Mouse (Mus musculus): Measurements from ENCODE around the gene Grk1. TPM values are rescaled to one million over a fixed set of nuclear protein-coding genes. Genes with fewer than 3 reads are reported as not detected.

The Grk1 gene
- polyA plus RNA-seq (2015; fragmentation: Nextera tagmentation; extraction: Ambion mirVana) = 0.05 TPM in 1 of 2 replicates, not detected in the other

DNA sequence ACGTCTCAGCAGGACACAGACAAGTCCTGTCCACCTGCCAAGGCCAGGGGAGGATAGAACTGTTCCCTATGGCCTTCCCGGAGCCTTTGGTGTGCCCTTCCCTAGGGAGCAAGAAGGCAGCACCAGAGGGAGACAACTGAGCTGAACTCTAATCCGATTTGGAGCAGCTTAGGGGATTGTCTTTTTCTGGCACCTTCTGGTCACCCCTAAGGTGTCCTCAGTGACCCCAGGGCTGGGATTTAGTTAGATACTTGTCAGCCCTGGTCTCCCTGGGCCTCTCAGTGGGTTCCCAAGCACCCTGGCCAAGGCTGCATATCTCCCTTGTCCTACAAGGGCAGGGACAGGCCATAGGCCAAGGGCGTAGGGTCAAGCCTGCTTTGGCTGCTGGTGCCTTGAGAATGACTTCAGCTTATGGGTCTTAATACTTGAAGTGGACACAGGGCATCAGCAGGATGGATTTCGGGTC is at the start of gene Grk1:
Grk1 (plus strand) TSS at position 416 of the 466 bp plus-strand sequence.
- H3K27ac ChIP-seq = no peak within 1 kb of the TSS
- peaks cover 4% of the 10 kb centered on the region; the same call in 1 of the 2 replicates for H3K27me3 ChIP-seq
- no peaks in the 10 kb centered on the region for H3K9me3 ChIP-seq (replicated peaks)
- H3K9ac ChIP-seq = no peak within 1 kb of the TSS
- no peak within 1 kb of the TSS for H3K4me2 ChIP-seq
- H3K4me3 ChIP-seq = no peak within 1 kb of the TSS
- 75% methylated on average over 5 of the region's 5 CpGs for WGBS
- H3K36me3 ChIP-seq = no peaks in the 10 kb centered on the region
- no peaks in the 10 kb centered on the region for H3K4me1 ChIP-seq (replicated peaks)
- ATAC-seq (replicated peaks; ENCODE audit: insufficient number of reproducible peaks, insufficient read depth, low FRiP score, low read depth) = no peak

DNA sequence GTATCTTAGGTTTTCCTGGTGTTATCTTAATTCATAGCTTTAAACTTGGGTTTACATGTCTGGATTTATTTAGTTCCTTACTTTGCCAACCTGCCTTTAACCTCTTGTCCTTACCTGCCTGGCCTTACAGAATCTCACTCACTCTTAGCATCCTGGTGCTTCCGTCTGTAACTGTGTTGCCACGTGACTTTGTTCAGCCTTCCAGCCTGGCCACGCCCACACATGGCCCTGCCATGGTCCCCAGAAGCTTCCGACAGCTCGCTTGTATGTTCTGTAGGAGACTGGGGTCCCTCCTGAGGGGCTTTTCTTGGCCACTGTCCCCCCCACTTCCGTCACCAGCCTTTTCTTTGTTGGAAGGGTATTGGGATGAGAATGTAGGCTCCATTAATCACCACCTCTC is 48.7 kb upstream of the Grk1 start:
- WGBS = 81% methylated on average over 6 of the region's 6 CpGs
- Histone ChIP-seq H3K4me1 (replicated peaks) (no peaks in the 10 kb centered on the region; the same call in 1 of the 2 replicates), H3K9me3 (replicated peaks) (no peaks in the 10 kb centered on the region), H3K27me3 (no peaks in the 10 kb centered on the region), H3K4me2 (no peak overlapping the region), H3K9ac (no peak overlapping the region), H3K27ac (no peak overlapping the region), H3K36me3 (peaks cover 69% of the 10 kb centered on the region), H3K4me3 (no peak overlapping the region)
- ATAC-seq (replicated peaks; ENCODE audit: insufficient number of reproducible peaks, insufficient read depth, low FRiP score, low read depth) = 0 out of 2 replicates have a peak, but pooled peaks have one; percentile 8

DNA sequence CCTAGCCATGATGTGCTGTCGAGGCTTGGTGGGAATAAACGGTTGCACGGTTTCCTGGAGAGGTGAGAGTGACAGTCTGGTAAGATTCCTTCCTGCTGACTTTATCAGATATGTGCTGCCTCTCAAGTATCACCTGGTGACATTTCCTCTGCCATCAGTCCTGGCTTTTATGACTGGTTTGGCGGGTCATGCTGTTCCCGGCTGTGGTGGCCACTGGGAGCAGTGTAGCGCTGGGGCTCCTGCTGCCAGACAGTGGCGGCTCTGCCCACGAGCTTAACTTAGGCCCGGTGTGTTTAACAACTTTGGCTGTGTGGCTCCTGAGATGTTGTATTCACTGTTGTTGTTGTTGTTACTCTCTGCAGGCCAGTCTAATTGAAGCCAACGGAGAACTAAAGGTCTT is 48.2 kb upstream of the Grk1 start:
- H3K9me3 ChIP-seq (replicated peaks) = no peaks in the 10 kb centered on the region
- no peak overlapping the region for H3K4me2 ChIP-seq
- H3K4me1 ChIP-seq (replicated peaks) = no peaks in the 10 kb centered on the region; the same call in 1 of the 2 replicates
- no peak overlapping the region for H3K4me3 ChIP-seq
- WGBS = 73% methylated on average over 10 of the region's 10 CpGs
- H3K36me3 ChIP-seq = peaks cover 73% of the 10 kb centered on the region
- ATAC-seq (replicated peaks; ENCODE audit: insufficient number of reproducible peaks, insufficient read depth, low FRiP score, low read depth) = 0 out of 2 replicates have a peak, but pooled peaks have one; percentile 2
- no peak overlapping the region for H3K27ac ChIP-seq
- no peak overlapping the region for H3K9ac ChIP-seq
- H3K27me3 ChIP-seq = no peaks in the 10 kb centered on the region

DNA sequence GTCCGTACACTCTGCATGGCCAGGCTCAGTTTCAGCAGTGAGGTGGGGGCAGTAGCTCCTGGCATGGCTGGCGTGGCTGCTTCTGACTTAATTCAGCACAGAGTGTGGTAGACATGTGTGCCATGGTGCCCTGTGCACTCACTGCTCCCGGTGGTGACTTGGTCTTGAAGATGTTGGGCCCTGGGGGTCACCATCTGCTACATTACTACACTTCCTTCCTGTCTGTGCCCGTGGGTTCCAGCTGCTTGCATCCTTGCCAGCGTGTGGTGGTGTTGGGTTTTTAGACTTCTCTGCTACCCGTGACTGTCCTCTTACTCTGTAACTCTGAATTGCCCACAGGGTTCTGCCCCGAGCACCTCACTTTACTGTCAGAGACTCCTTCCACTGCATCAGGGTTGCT is 44.7 kb upstream of the Grk1 start:
- peaks cover 94% of the 10 kb centered on the region for H3K36me3 ChIP-seq
- ATAC-seq (replicated peaks; ENCODE audit: insufficient number of reproducible peaks, insufficient read depth, low FRiP score, low read depth) = no peak
- 85% methylated on average over 7 of the region's 7 CpGs for WGBS
- no peak overlapping the region for H3K4me2 ChIP-seq
- H3K4me3 ChIP-seq = no peak overlapping the region
- no peaks in the 10 kb centered on the region for H3K9me3 ChIP-seq (replicated peaks)
- H3K4me1 ChIP-seq (replicated peaks) = no peaks in the 10 kb centered on the region
- H3K9ac ChIP-seq = no peak overlapping the region
- H3K27me3 ChIP-seq = no peaks in the 10 kb centered on the region
- no peak overlapping the region for H3K27ac ChIP-seq

DNA sequence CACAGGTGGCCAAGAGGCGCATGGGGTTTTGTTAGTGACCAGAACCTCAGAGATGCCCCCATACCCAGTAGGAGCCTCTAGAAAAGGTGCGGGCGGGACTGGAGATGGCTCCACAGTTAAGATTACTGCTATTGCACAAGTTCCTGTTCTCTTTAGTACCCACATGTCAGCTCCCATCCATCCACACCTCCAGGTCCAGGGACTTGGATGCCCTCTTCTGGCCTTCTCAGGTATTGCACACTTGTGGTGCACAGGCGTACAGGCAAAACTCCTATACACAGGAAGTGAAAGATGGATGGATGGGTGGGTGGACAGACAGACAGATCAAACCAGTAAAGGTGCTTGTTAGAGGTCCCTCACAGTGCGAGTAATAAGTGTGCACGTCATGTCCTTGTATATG is 43.0 kb upstream of the Grk1 start:
- 95% methylated on average over 6 of the region's 6 CpGs for WGBS
- H3K4me2 ChIP-seq = no peak overlapping the region
- no peak overlapping the region for H3K27ac ChIP-seq
- H3K9ac ChIP-seq = no peak overlapping the region
- no peaks in the 10 kb centered on the region for H3K27me3 ChIP-seq
- H3K4me3 ChIP-seq = no peak overlapping the region
- peaks cover 94% of the 10 kb centered on the region for H3K36me3 ChIP-seq
- no peaks in the 10 kb centered on the region for H3K4me1 ChIP-seq (replicated peaks)
- no peaks in the 10 kb centered on the region for H3K9me3 ChIP-seq (replicated peaks)
- no peak for ATAC-seq (replicated peaks; ENCODE audit: insufficient number of reproducible peaks, insufficient read depth, low FRiP score, low read depth)

DNA sequence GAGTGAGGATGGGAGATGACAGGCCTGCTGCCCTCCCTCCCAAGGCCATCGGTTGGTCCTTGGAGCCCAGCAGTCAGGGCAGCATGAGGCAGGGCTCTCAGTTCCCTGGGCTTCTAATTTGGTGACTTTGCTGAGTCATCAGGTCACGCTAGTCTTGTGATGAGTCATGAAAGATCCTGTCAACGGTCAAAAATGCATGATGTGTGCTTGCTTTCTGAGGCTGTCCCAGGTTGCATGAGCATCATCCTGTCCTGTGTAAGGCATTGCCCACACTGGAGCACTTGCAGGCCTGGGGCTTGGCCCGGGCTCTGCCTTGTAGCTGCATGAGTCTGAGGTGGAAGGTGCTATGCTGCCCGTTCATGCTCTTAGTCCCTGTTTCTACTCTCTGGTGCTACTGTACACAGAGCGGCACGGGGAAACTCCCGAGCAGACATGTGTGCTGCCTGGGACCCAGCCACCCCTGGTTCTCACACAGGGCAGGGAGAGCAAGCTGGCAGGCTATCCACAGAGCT is 31.7 kb upstream of the Grk1 start:
- Histone ChIP-seq H3K4me3 (no peak overlapping the region), H3K4me1 (replicated peaks) (no peaks in the 10 kb centered on the region), H3K27ac (no peak overlapping the region), H3K36me3 (peaks cover 84% of the 10 kb centered on the region), H3K4me2 (no peak overlapping the region), H3K9me3 (replicated peaks) (no peaks in the 10 kb centered on the region), H3K27me3 (no peaks in the 10 kb centered on the region), H3K9ac (no peak overlapping the region)
- no peak for ATAC-seq (replicated peaks; ENCODE audit: insufficient number of reproducible peaks, insufficient read depth, low FRiP score, low read depth)
- WGBS = 77% methylated on average over 8 of the region's 8 CpGs

DNA sequence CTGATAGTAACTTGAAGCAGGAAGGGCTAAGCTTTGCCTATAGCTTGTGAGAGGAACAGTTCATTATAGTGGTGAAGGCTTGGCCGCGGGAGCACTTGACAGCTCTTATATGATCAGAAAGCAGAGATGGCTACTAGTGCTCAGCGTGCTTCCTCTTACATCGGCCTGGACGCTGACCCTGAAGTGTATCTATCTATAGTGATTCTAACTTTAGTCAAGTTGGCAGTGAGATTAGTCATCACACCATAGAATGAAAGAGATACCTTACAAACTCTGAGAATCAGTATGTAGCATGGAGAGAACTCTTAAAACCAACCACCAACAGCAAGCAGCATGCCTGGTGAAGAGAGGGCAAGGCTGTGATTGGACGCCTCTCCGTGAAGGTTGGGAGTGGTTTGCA is 23.3 kb upstream of the Grk1 start:
- H3K36me3 ChIP-seq = peaks cover 27% of the 10 kb centered on the region
- no peak overlapping the region for H3K4me3 ChIP-seq
- no peaks in the 10 kb centered on the region for H3K9me3 ChIP-seq (replicated peaks)
- no peak overlapping the region for H3K27ac ChIP-seq
- no peak overlapping the region for H3K9ac ChIP-seq
- 62% methylated on average over 7 of the region's 7 CpGs for WGBS
- ATAC-seq (replicated peaks; ENCODE audit: insufficient number of reproducible peaks, insufficient read depth, low FRiP score, low read depth) = no peak
- no peaks in the 10 kb centered on the region; the same call in 1 of the 2 replicates for H3K4me1 ChIP-seq (replicated peaks)
- H3K27me3 ChIP-seq = no peaks in the 10 kb centered on the region
- H3K4me2 ChIP-seq = no peak overlapping the region

DNA sequence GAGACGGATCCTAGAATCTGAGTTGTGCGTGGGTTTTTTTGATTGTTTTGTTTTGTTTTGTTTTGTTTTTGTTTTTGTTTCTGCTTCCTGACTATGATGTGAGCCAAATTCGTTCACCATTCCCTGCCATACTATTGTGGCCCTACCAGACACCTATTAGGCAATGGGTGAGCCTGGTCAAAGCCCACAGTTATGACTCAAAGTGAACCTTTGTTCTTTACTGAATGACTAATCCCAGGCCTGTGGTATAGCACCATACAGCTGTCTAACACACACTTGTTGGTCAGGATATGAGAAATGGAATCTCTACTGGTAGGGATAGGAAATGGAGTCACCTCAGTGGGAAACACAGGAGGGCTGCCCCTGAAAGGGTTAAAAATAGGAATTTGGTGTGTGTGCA is 22.3 kb upstream of the Grk1 start:
- WGBS = 92% methylated on average over 3 of the region's 3 CpGs
- H3K4me3 ChIP-seq = no peak overlapping the region
- peaks cover 21% of the 10 kb centered on the region for H3K36me3 ChIP-seq
- H3K9ac ChIP-seq = no peak overlapping the region
- no peak overlapping the region for H3K4me2 ChIP-seq
- no peak for ATAC-seq (replicated peaks; ENCODE audit: insufficient number of reproducible peaks, insufficient read depth, low FRiP score, low read depth)
- H3K27me3 ChIP-seq = no peaks in the 10 kb centered on the region
- no peaks in the 10 kb centered on the region for H3K9me3 ChIP-seq (replicated peaks)
- no peaks in the 10 kb centered on the region; the same call in 1 of the 2 replicates for H3K4me1 ChIP-seq (replicated peaks)
- H3K27ac ChIP-seq = no peak overlapping the region

DNA sequence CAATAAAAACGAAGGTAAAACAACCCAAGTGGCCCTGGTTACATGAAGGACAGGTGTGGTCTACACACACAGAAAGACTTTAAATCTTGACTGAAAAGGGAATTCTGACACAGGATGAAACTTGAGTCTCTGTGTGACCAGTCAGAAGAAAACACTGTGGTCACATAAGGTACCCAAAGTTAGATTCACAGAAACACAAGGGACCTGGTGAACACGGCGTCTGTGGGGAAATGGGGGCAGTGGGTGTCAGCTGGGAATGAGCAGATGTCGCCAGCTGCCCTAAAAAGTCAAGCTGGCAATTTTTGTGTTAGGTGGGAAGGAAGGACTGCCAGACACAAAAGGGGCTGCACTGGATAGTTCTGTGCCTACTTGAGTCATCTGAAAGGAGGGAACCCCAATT is 21.9 kb upstream of the Grk1 start:
- Histone ChIP-seq H3K4me3 (no peak overlapping the region), H3K4me1 (replicated peaks) (no peaks in the 10 kb centered on the region; the same call in 1 of the 2 replicates), H3K9me3 (replicated peaks) (no peaks in the 10 kb centered on the region), H3K36me3 (peaks cover 19% of the 10 kb centered on the region), H3K4me2 (no peak overlapping the region), H3K27ac (no peak overlapping the region), H3K9ac (no peak overlapping the region), H3K27me3 (no peaks in the 10 kb centered on the region)
- no peak for ATAC-seq (replicated peaks; ENCODE audit: insufficient number of reproducible peaks, insufficient read depth, low FRiP score, low read depth)
- 90% methylated on average over 4 of the region's 4 CpGs for WGBS

DNA sequence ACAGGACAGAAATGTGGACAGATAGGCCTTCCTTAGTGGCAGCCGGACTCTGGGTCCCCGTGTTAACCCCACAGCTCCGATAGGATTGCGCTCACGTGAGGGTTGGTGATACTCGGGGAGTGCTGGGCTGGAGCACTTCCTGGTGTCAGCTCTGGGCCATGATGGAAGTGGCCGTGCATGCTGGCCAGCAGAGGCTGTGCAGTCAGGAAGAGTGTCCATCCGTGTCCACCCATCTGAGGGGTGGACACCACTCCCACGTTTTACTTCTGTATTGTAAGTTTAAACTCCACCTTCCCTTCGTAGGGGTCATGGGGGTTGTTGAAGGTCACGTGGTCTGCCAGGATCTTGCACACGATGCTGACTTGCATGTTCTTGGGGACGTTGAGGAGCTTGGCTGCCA is 18.5 kb upstream of the Grk1 start:
- Histone ChIP-seq H3K4me2 (no peak overlapping the region), H3K36me3 (no peaks in the 10 kb centered on the region), H3K27me3 (no peaks in the 10 kb centered on the region), H3K4me3 (no peak overlapping the region), H3K9ac (no peak overlapping the region), H3K4me1 (replicated peaks) (no peaks in the 10 kb centered on the region; the same call in 1 of the 2 replicates), H3K9me3 (replicated peaks) (no peaks in the 10 kb centered on the region), H3K27ac (no peak overlapping the region)
- no peak for ATAC-seq (replicated peaks; ENCODE audit: insufficient number of reproducible peaks, insufficient read depth, low FRiP score, low read depth)
- WGBS = 69% methylated on average over 13 of the region's 13 CpGs

DNA sequence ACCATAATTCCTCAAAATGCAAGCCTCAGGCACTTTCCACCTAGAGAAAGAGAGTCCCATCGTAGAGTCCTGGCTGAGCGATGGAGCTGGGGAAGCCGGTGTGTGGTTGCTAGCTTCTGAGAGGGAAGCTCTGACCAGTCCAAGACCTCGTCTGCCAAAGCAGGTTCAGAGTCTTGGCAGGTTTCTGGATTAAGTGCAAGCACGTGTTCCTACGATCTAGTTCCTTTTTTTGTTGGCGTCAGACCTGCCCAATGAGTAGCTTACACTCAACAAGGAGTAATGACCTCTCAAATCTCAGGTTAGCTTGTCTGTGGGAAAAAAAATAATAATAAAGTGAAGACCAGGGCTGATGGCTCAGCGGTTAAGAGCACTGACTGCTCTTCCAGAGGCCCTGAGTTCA is 17.2 kb upstream of the Grk1 start:
- WGBS = 74% methylated on average over 8 of the region's 8 CpGs

DNA sequence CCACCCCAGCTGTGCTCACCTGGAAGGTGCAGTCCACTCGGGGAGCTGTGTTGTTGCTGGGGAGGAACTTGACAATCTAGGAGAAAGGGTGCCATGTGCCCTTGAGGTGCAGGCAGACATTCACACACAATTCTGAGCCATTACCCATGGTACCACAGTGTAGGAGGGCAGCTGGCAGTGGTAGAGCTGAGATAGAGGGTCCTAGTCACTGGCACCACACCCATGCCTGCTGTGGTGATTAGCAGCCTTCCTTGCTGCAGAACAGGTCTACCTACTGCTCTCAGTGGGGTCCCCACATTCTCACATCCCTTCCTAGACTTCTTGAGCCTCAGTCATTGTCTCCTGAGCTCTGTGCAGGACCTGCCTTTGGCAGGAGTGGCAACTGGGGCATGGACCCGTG is 16.1 kb upstream of the Grk1 start:
- WGBS = 76% methylated on average over 2 of the region's 2 CpGs
- Histone ChIP-seq H3K9ac (no peak overlapping the region), H3K4me2 (no peak overlapping the region), H3K4me3 (no peak overlapping the region), H3K27ac (no peak overlapping the region), H3K36me3 (no peaks in the 10 kb centered on the region), H3K9me3 (replicated peaks) (no peaks in the 10 kb centered on the region), H3K27me3 (no peaks in the 10 kb centered on the region), H3K4me1 (replicated peaks) (no peaks in the 10 kb centered on the region)
- no peak for ATAC-seq (replicated peaks; ENCODE audit: insufficient number of reproducible peaks, insufficient read depth, low FRiP score, low read depth)

More for the DNA sequence above, 17.2 kb upstream of the Grk1 start:
- no peak for ATAC-seq (replicated peaks; ENCODE audit: insufficient number of reproducible peaks, insufficient read depth, low FRiP score, low read depth)
- Histone ChIP-seq H3K4me1 (replicated peaks) (no peaks in the 10 kb centered on the region), H3K9ac (no peak overlapping the region), H3K4me3 (no peak overlapping the region), H3K27ac (no peak overlapping the region), H3K36me3 (no peaks in the 10 kb centered on the region), H3K9me3 (replicated peaks) (no peaks in the 10 kb centered on the region), H3K4me2 (no peak overlapping the region), H3K27me3 (no peaks in the 10 kb centered on the region)
